Mouse (Mus musculus): ENCODE measurements around the gene Cadm1. TPM values are rescaled to one million over a fixed set of nuclear protein-coding genes. Genes with fewer than 3 reads are reported as not detected.

The Cadm1 gene
- polyA plus RNA-seq, 1 experiment from 2014 or later, result 84.9 TPM

DNA sequence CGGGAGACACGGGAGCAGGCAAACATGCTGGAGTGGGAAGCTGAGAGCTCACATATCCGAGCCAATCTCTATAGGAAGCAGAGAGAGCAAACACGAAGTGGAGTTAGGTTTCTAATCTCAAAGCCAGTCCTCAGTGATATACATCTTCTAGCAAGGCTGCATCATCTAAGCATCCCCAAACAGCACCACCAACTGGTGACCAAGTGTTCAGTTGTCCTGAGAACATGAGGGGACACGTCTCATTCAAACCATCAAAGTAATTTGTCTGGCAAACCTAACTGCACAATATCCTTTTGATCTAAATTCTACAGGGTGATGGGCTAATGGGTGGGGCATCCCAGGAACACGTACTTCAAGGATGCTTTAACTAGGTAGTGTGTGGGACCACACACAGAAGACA, 376.5 kb downstream of the Cadm1 start:
- no peaks in the 10 kb centered on the region for H3K27me3 ChIP-seq (replicated peaks; ENCODE audit: insufficient read depth, low read length)
- no peak overlapping the region for H3K27ac ChIP-seq (ENCODE audit: low read length)
- H3K9me3 ChIP-seq (ENCODE audit: low read length), result no peaks in the 10 kb centered on the region
- TF ChIP-seq CTCF (IDR thresholded peaks at IDR 0.05) (peak; percentile 41), EP300 (IDR thresholded peaks at IDR 0.05) (no peak)
- DNase-seq (ENCODE audit: low spot score) (no peak), ATAC-seq (no peak)
- no peaks in the 10 kb centered on the region for H3K36me3 ChIP-seq (ENCODE audit: insufficient read depth, low read length)
- H3K9ac ChIP-seq (replicated peaks; ENCODE audit: low read depth), result no peak overlapping the region
- no peaks in the 10 kb centered on the region for H3K4me1 ChIP-seq (ENCODE audit: insufficient read depth, low read depth, low read length)
- no peak overlapping the region for H3K4me3 ChIP-seq (ENCODE audit: low read depth, low read length)
- WGBS, result 34% methylated on average over 6 of the region's 6 CpGs
- no peak overlapping the region for H3K4me2 ChIP-seq (replicated peaks; ENCODE audit: low read depth, low read length)
